Mouse (Mus musculus) adrenal gland, adult 10 weeks (tissue): ENCODE measurements around the gene Depp1. TPM values are rescaled to one million over a fixed set of nuclear protein-coding genes. Genes with fewer than 3 reads are reported as not detected.

Experiments used
- polyA plus RNA-seq: library from polyadenylated mRNA; stranded (reverse); fragments of 350-450 nt; fragmentation: Illumina TruSeq; extraction: RNeasy Lipid Tissue Mini Kit (QIAGEN cat#74804); gene quantifications from one replicate; pipeline ENCODE4 v1.2.3, GENCODE M21; 2014; ENCODE audit warnings: low read depth, low replicate concordance

Gene Depp1
- polyA plus RNA-seq = 0.64 TPM

DNA sequence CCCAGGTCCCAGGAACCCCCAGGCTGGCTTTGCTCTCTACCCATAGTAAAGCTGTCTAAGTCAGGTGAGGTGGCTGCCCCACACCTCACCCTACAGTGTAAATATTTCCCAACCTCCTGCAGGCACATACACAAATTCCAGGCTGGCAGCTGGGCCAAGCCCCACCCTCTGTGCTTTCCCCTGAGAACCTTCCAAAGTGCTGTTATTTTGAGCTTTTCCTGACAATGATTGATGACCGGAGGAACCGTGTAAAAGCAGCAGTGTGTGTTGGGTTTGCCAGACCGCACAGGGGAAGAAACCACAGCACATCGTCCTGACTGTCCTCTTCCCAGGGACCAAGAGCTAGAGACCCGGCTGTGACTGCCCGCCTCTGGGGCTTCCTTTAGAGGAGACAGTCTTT, at the start of gene Depp1:
Gene Depp1, plus strand, starts transcription at position 204 of the 400 bp plus-strand sequence.

GRCm38 (mm10) chr6:116628539-116629171, 21.8 kb upstream of the Depp1 start, which contains the start of gene Zfp422:
Gene Zfp422, minus strand, starts transcription at chr6:116628999.

GRCm38 (mm10) chr6:116673471-116674282, 23.3 kb downstream of the Depp1 start, which contains the start of gene Rassf4:
Gene Rassf4, minus strand, starts transcription at chr6:116673952.

Other genes with a start within 250 kb of the Depp1 start
- gene Alox5, start 189.4 kb upstream of the Depp1 start, polyA plus RNA-seq = 0.52 TPM
- gene Olfr211, start 161.5 kb upstream of the Depp1 start, polyA plus RNA-seq = not detected
- not detected for gene Olfr212, start 144.1 kb upstream of the Depp1 start, polyA plus RNA-seq
- gene Olfr213, start 112.2 kb upstream of the Depp1 start, polyA plus RNA-seq = not detected
- gene Gm5580, start 99.5 kb upstream of the Depp1 start, polyA plus RNA-seq = not detected
- not detected for gene Olfr214, start 96.4 kb upstream of the Depp1 start, polyA plus RNA-seq
- not detected for gene Olfr215, start 66.4 kb upstream of the Depp1 start, polyA plus RNA-seq
- gene Zfp422, start 21.6 kb upstream of the Depp1 start, polyA plus RNA-seq = 51.3 TPM
- gene Rassf4, start 23.3 kb downstream of the Depp1 start, polyA plus RNA-seq = 3.0 TPM
- 0.06 TPM for gene Tmem72, start 66.3 kb downstream of the Depp1 start, polyA plus RNA-seq